Mouse (Mus musculus) kidney, postnatal 0 days (tissue): ENCODE measurements at regions not wholly inside any gene's neighbourhood (a gene's known extent, or its start where the extent isn't known, plus 50 kb on each side); places are given as distances from the start of the nearest gene placed in this dataset.
"Not testable (repeated sequence)": the region's sequence is repeated elsewhere in the genome, so short reads cannot be mapped to it uniquely, and the experiment has no call there.

ENCODE experiments used
- ATAC-seq: fragments of 200-750 bp; cut with Nextera tagmentation; replicated peaks from 2 replicates; pipeline ENCODE4 v1.8.0; 2017; ENCODE audit warnings: low read depth, moderate number of reproducible peaks, moderate TSS enrichment, moderate library complexity; ENCODE audit not compliant: low FRiP score
- DNase-seq: peaks from one replicate; pipeline ENCODE4 v3.0.0-alpha.2; 2016; ENCODE audit warnings: low spot score
- H3K27ac ChIP-seq: fragments of 300-500 bp; sonication (generic); 2 replicates; pipeline ENCODE4 v1.5.1; 2014; ENCODE audit warnings: mild to moderate bottlenecking
- H3K27me3 ChIP-seq: fragments of 300-500 bp; sonication (generic); 2 replicates; pipeline ENCODE4 v1.6.1; 2014; ENCODE audit warnings: low read length, mixed read lengths; ENCODE audit not compliant: insufficient read depth
- H3K36me3 ChIP-seq: fragments of 300-500 bp; sonication (generic); 2 replicates; pipeline ENCODE4 v1.6.1; 2014; ENCODE audit warnings: low read length, mixed read lengths; ENCODE audit not compliant: insufficient read depth
- H3K4me1 ChIP-seq: fragments of 300-500 bp; sonication (generic); replicated peaks from 2 replicates; pipeline ENCODE4 v1.6.1; 2014; ENCODE audit warnings: antibody characterized with exemption, low read length, mixed read lengths; ENCODE audit not compliant: insufficient read depth
- H3K4me2 ChIP-seq: fragments of 300-500 bp; sonication (generic); 2 replicates; pipeline ENCODE4 v1.6.1; 2014; ENCODE audit warnings: mild to moderate bottlenecking, low read length, moderate library complexity, mixed read lengths
- H3K4me3 ChIP-seq: fragments of 300-500 bp; sonication (generic); replicated peaks from 2 replicates; pipeline ENCODE4 v1.5.1; 2014; ENCODE audit warnings: low read depth, low read length
- H3K9ac ChIP-seq: fragments of 300-500 bp; sonication (generic); 2 replicates; pipeline ENCODE4 v1.6.1; 2014; ENCODE audit warnings: low read depth, low read length
- H3K9me3 ChIP-seq: fragments of 300-500 bp; sonication (generic); replicated peaks from 2 replicates; pipeline ENCODE4 v1.6.1; 2016; ENCODE audit warnings: low read length, inconsistent platforms, mixed read lengths
- CTCF ChIP-seq: IDR thresholded peaks from 2 replicates; pipeline ENCODE4 v1.5.1; 2016; ENCODE audit warnings: antibody characterized with exemption, low read depth, mild to moderate bottlenecking, moderate library complexity
- WGBS: fragments of 180-500 bp; shearing (Covaris S2); extraction: QIAGEN DNeasy Blood & Tissue Kit; methylation state at CpG from one replicate; pipeline ENCODE4 v1.1.7; 2014; 5-methylcytosine and 5-hydroxymethylcytosine counted together

GRCm38 (mm10) chr11:91289194-91290123 is 287.9 kb downstream of the Kif2b start:
- 51% methylated on average over 10 of the region's 10 CpGs for WGBS
- Histone ChIP-seq H3K9me3 (no peaks in the 10 kb centered on the region), H3K27ac (no peak overlapping the region), H3K4me2 (no peak overlapping the region), H3K4me3 (no peak overlapping the region), H3K27me3 (no peaks in the 10 kb centered on the region), H3K9ac (no peak overlapping the region), H3K4me1 (no peaks in the 10 kb centered on the region), H3K36me3 (no peaks in the 10 kb centered on the region)
- peak; percentile 74 for TF ChIP-seq CTCF
- ATAC-seq (no peak; the same call in 1 of the 2 replicates), DNase-seq (peak; percentile 37)

- Histone ChIP-seq H3K36me3 (no peaks in the 10 kb centered on the region), H3K9me3 (no peaks in the 10 kb centered on the region), H3K4me1 (no peaks in the 10 kb centered on the region), H3K27ac (no peak overlapping the region), H3K27me3 (no peaks in the 10 kb centered on the region), H3K4me3 (no peak overlapping the region), H3K4me2 (no peak overlapping the region), H3K9ac (no peak overlapping the region)
- TF ChIP-seq CTCF, result no peak
- DNase-seq (peak; percentile 53), ATAC-seq (no peak)
Measured at GRCm38 (mm10) chr11:91286376-91286775, 291.0 kb downstream of the Kif2b start.

- no peak for TF ChIP-seq CTCF
- Histone ChIP-seq H3K4me2 (no peak overlapping the region), H3K27me3 (no peaks in the 10 kb centered on the region), H3K27ac (no peak overlapping the region), H3K36me3 (no peaks in the 10 kb centered on the region), H3K9me3 (no peaks in the 10 kb centered on the region), H3K4me1 (no peaks in the 10 kb centered on the region), H3K9ac (no peak overlapping the region), H3K4me3 (no peak overlapping the region)
- ATAC-seq, result no peak
- 35% methylated on average over 4 of the region's 4 CpGs for WGBS
- DNase-seq, result peak; percentile 39
Measured at GRCm38 (mm10) chr11:91262216-91262615, 315.1 kb downstream of the Kif2b start.

- 69% methylated on average over 3 of the region's 3 CpGs for WGBS
- not testable (repeated sequence) for H3K9me3 ChIP-seq, H3K36me3 ChIP-seq, H3K9ac ChIP-seq, H3K4me1 ChIP-seq, H3K27ac ChIP-seq, H3K27me3 ChIP-seq, ATAC-seq, DNase-seq, H3K4me3 ChIP-seq, H3K4me2 ChIP-seq
Measured at GRCm38 (mm10) chr11:91242061-91242460, 335.3 kb downstream of the Kif2b start.

- no peaks in the 10 kb centered on the region for H3K36me3 ChIP-seq
- H3K9ac ChIP-seq, result no peak overlapping the region
- no peak overlapping the region for H3K4me3 ChIP-seq
- no peaks in the 10 kb centered on the region for H3K27me3 ChIP-seq
- DNase-seq (no peak), ATAC-seq (no peak)
- no peak overlapping the region for H3K4me2 ChIP-seq
- 98% methylated on average over 1 of the region's 1 CpGs for WGBS
- H3K4me1 ChIP-seq, result no peaks in the 10 kb centered on the region
- no peaks in the 10 kb centered on the region for H3K9me3 ChIP-seq
- no peak for TF ChIP-seq CTCF
- no peak overlapping the region for H3K27ac ChIP-seq
Measured at GRCm38 (mm10) chr11:91216158-91216557, 361.2 kb downstream of the Kif2b start.

GRCm38 (mm10) chr11:91213104-91213503 is 364.3 kb downstream of the Kif2b start:
- Histone ChIP-seq H3K4me1 (no peaks in the 10 kb centered on the region), H3K27me3 (no peaks in the 10 kb centered on the region), H3K4me2 (no peak overlapping the region), H3K36me3 (no peaks in the 10 kb centered on the region), H3K27ac (no peak overlapping the region), H3K9me3 (no peaks in the 10 kb centered on the region), H3K4me3 (no peak overlapping the region), H3K9ac (no peak overlapping the region)
- TF ChIP-seq CTCF, result no peak
- ATAC-seq (no peak), DNase-seq (no peak)
- 58% methylated on average over 2 of the region's 2 CpGs for WGBS
